Mouse (Mus musculus) stomach, embryonic 16.5 days (tissue): Measurements from ENCODE around the gene Fads2. TPM values are rescaled to one million over a fixed set of nuclear protein-coding genes. Genes with fewer than 3 reads are reported as not detected.

Experiments
- ATAC-seq: fragments of 200-750 bp; cut with Nextera tagmentation; 2 replicates; pipeline ENCODE4 v1.8.0; 2017; ENCODE audit warnings: moderate number of reproducible peaks, moderate TSS enrichment; ENCODE audit not compliant: insufficient read depth, low FRiP score
- H3K27ac ChIP-seq: fragments of 300-500 bp; sonication (generic); 2 replicates; pipeline ENCODE4 v1.5.1; 2014; ENCODE audit warnings: low read length
- H3K27me3 ChIP-seq: fragments of 300-500 bp; sonication (generic); 2 replicates; pipeline ENCODE4 v1.6.1; 2014; ENCODE audit warnings: low read length, control low read depth, mixed read lengths; ENCODE audit not compliant: control insufficient read depth, insufficient read depth
- H3K36me3 ChIP-seq: fragments of 300-500 bp; sonication (generic); 2 replicates; pipeline ENCODE4 v1.6.1; 2014; ENCODE audit warnings: low read length; ENCODE audit not compliant: control insufficient read depth, insufficient read depth
- H3K4me1 ChIP-seq: fragments of 300-500 bp; sonication (generic); 2 replicates; pipeline ENCODE4 v1.6.1; 2014; ENCODE audit warnings: low read length, control low read depth, mixed read lengths; ENCODE audit not compliant: control insufficient read depth, insufficient read depth
- H3K4me2 ChIP-seq: fragments of 300-500 bp; sonication (generic); 2 replicates; pipeline ENCODE4 v1.6.1; 2014; ENCODE audit warnings: low read depth, low read length, mixed read lengths
- H3K4me3 ChIP-seq: fragments of 300-500 bp; sonication (generic); replicated peaks from 2 replicates; pipeline ENCODE4 v1.5.1; 2014; ENCODE audit warnings: mild to moderate bottlenecking, low read length
- H3K9ac ChIP-seq: fragments of 300-500 bp; sonication (generic); 2 replicates; pipeline ENCODE4 v1.6.1; 2014; ENCODE audit warnings: low read length
- H3K9me3 ChIP-seq: fragments of 300-500 bp; sonication (generic); replicated peaks from 2 replicates; pipeline ENCODE4 v1.6.1; 2016; ENCODE audit warnings: low read length, control low read depth; ENCODE audit not compliant: control insufficient read depth
- WGBS: fragments of 180-500 bp; shearing (Covaris S2); extraction: QIAGEN DNeasy Blood & Tissue Kit; methylation state at CpG from one replicate; pipeline ENCODE4 v1.1.7; 2014; 5-methylcytosine and 5-hydroxymethylcytosine counted together
- polyA plus RNA-seq: library from polyadenylated mRNA; unstranded; fragments of >200 nt; fragmentation: Nextera tagmentation; extraction: Ambion mirVana; gene quantifications from 2 replicates; pipeline ENCODE4 v1.2.1, GENCODE M21; 2015

Fads2 gene
- polyA plus RNA-seq, 1 experiment from 2014 or later = 102 TPM

- Histone ChIP-seq H3K4me2 (no peak overlapping the region), H3K9me3 (no peaks in the 10 kb centered on the region), H3K4me1 (no peaks in the 10 kb centered on the region), H3K27me3 (no peaks in the 10 kb centered on the region), H3K4me3 (no peak overlapping the region), H3K27ac (no peak overlapping the region), H3K36me3 (peaks cover 45% of the 10 kb centered on the region), H3K9ac (no peak overlapping the region)
- 96% methylated on average over 8 of the region's 8 CpGs for WGBS
- no peak for ATAC-seq
These were observed 31.2 kb downstream of the Fads2 start for GRCm38 (mm10) chr19:10070186-10070980.

GRCm38 (mm10) chr19:10067701-10068100 lies 33.8 kb downstream of the Fads2 start:
- no peak overlapping the region for H3K4me3 ChIP-seq
- no peaks in the 10 kb centered on the region for H3K9me3 ChIP-seq
- no peak overlapping the region for H3K4me2 ChIP-seq
- no peak for ATAC-seq
- no peaks in the 10 kb centered on the region for H3K4me1 ChIP-seq
- 84% methylated on average over 7 of the region's 7 CpGs for WGBS
- H3K27me3 ChIP-seq = no peaks in the 10 kb centered on the region
- H3K27ac ChIP-seq = no peak overlapping the region
- no peak overlapping the region for H3K9ac ChIP-seq
- H3K36me3 ChIP-seq = peaks cover 30% of the 10 kb centered on the region

- peaks cover 30% of the 10 kb centered on the region for H3K36me3 ChIP-seq
- H3K27ac ChIP-seq = no peak overlapping the region
- ATAC-seq = no peak
These were observed 35.0 kb downstream of the Fads2 start for GRCm38 (mm10) chr19:10066502-10066901.

GRCm38 (mm10) chr19:10066189-10066500 lies 35.4 kb downstream of the Fads2 start:
- H3K27ac ChIP-seq = no peak overlapping the region
- no peak overlapping the region for H3K4me3 ChIP-seq
- H3K27me3 ChIP-seq = no peaks in the 10 kb centered on the region
- WGBS = 94% methylated on average over 4 of the region's 4 CpGs
- no peak overlapping the region for H3K9ac ChIP-seq
- no peak for ATAC-seq
- peaks cover 30% of the 10 kb centered on the region for H3K36me3 ChIP-seq
- H3K9me3 ChIP-seq = no peaks in the 10 kb centered on the region
- peaks cover 3% of the 10 kb centered on the region; the same call in 1 of the 2 replicates for H3K4me1 ChIP-seq
- H3K4me2 ChIP-seq = no peak overlapping the region

More at GRCm38 (mm10) chr19:10066502-10066901, 35.0 kb downstream of the Fads2 start:
- Histone ChIP-seq H3K4me3 (no peak overlapping the region), H3K4me2 (no peak overlapping the region), H3K27me3 (no peaks in the 10 kb centered on the region), H3K9me3 (no peaks in the 10 kb centered on the region), H3K9ac (no peak overlapping the region), H3K4me1 (no peaks in the 10 kb centered on the region)
- 82% methylated on average over 3 of the region's 3 CpGs for WGBS

DNA sequence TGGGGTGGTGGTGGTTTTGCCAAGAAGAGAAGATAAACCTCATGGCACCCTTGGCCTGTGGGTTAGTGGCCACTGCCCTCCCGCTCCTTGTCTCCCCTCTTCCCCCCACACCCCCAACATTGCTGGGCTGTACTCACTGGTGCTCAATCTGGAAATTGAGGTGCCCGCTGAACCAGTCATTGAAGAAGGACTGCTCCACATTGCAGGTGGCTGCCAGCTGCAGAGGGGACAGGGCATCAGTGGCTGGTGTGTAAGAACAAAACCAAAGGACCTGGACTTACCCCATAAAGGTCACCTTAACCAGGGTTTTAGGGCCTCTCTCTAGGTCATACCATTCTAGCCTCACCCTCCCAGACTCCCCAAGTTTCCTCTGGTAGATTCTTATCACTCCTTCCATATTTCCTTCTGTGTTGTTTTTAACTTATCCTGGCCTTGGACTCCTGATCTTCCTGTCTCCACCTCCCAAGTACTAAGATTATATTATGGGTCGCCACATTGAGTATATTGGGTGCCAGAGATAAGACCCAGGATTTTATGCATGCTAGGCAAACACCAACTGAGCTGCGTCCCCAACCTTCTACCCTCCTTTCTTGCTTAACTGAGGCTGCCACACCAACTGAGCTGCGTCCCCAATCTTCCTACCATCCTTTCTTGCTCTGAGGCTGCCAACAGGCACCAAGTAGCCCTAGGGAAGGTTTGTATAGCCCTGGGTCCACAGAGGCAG lies 35.9 kb downstream of the Fads2 start:
- 81% methylated on average over 5 of the region's 5 CpGs for WGBS
- H3K4me3 ChIP-seq = no peak overlapping the region
- H3K4me1 ChIP-seq = peaks cover 8% of the 10 kb centered on the region; the same call in 1 of the 2 replicates
- H3K27me3 ChIP-seq = no peaks in the 10 kb centered on the region
- peaks cover 29% of the 10 kb centered on the region for H3K36me3 ChIP-seq
- ATAC-seq = no peak
- H3K9me3 ChIP-seq = no peaks in the 10 kb centered on the region
- H3K9ac ChIP-seq = no peak overlapping the region
- H3K4me2 ChIP-seq = no peak overlapping the region
- H3K27ac ChIP-seq = no peak overlapping the region

GRCm38 (mm10) chr19:10064173-10065012 lies 37.2 kb downstream of the Fads2 start:
- WGBS = 79% methylated on average over 10 of the region's 10 CpGs
- no peak overlapping the region for H3K4me3 ChIP-seq
- no peak overlapping the region for H3K27ac ChIP-seq
- H3K9ac ChIP-seq = no peak overlapping the region
- H3K4me2 ChIP-seq = no peak overlapping the region
- H3K4me1 ChIP-seq = peaks cover 9% of the 10 kb centered on the region
- ATAC-seq = no peak
- peaks cover 19% of the 10 kb centered on the region; the same call in 1 of the 2 replicates for H3K36me3 ChIP-seq
- no peaks in the 10 kb centered on the region for H3K27me3 ChIP-seq
- H3K9me3 ChIP-seq = no peaks in the 10 kb centered on the region

DNA sequence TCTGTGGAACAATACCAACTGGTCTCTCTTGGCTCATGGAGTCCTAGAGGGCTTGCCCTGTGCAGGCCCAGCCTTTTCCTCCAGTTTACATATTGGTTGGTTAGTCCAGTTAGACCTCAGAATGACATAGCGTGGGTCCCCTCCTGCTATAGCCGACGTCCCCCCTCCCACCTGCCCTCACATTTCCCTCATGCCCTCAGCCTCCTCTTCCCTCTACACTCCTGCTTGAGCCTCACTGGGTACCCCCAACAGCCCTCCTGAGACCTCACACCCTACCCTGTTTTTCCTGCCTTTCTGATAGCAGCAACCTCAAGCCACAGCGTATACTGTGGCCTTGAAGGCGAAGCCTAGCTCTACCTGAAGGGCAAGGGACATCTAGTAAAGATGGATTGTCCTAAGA lies 38.7 kb downstream of the Fads2 start:
- peaks cover 18% of the 10 kb centered on the region for H3K36me3 ChIP-seq
- no peaks in the 10 kb centered on the region for H3K27me3 ChIP-seq
- H3K9me3 ChIP-seq = no peaks in the 10 kb centered on the region
- no peak overlapping the region for H3K4me2 ChIP-seq
- peaks cover 12% of the 10 kb centered on the region for H3K4me1 ChIP-seq
- H3K4me3 ChIP-seq = no peak overlapping the region
- H3K9ac ChIP-seq = no peak overlapping the region
- ATAC-seq = no peak
- no peak overlapping the region for H3K27ac ChIP-seq
- 94% methylated on average over 5 of the region's 5 CpGs for WGBS

GRCm38 (mm10) chr19:10062292-10062691 lies 39.3 kb downstream of the Fads2 start:
- H3K27me3 ChIP-seq = no peaks in the 10 kb centered on the region
- peaks cover 12% of the 10 kb centered on the region for H3K4me1 ChIP-seq
- no peak overlapping the region for H3K4me3 ChIP-seq
- 85% methylated on average over 8 of the region's 8 CpGs for WGBS
- no peak overlapping the region for H3K4me2 ChIP-seq
- H3K9ac ChIP-seq = no peak overlapping the region
- no peaks in the 10 kb centered on the region for H3K9me3 ChIP-seq
- ATAC-seq = no peak
- H3K36me3 ChIP-seq = peaks cover 20% of the 10 kb centered on the region
- H3K27ac ChIP-seq = no peak overlapping the region

GRCm38 (mm10) chr19:10061624-10062023 lies 39.9 kb downstream of the Fads2 start:
- 91% methylated on average over 2 of the region's 2 CpGs for WGBS
- Histone ChIP-seq H3K4me1 (peaks cover 12% of the 10 kb centered on the region), H3K36me3 (peaks cover 18% of the 10 kb centered on the region)

More at GRCm38 (mm10) chr19:10061624-10062023, 39.9 kb downstream of the Fads2 start:
- Histone ChIP-seq H3K4me2 (no peak overlapping the region), H3K9me3 (no peaks in the 10 kb centered on the region), H3K9ac (no peak overlapping the region), H3K4me3 (no peak overlapping the region), H3K27ac (no peak overlapping the region), H3K27me3 (no peaks in the 10 kb centered on the region)
- no peak for ATAC-seq
